33 mouse cellular contexts compared by ENCODE assay signal in the genomic region with DNA sequence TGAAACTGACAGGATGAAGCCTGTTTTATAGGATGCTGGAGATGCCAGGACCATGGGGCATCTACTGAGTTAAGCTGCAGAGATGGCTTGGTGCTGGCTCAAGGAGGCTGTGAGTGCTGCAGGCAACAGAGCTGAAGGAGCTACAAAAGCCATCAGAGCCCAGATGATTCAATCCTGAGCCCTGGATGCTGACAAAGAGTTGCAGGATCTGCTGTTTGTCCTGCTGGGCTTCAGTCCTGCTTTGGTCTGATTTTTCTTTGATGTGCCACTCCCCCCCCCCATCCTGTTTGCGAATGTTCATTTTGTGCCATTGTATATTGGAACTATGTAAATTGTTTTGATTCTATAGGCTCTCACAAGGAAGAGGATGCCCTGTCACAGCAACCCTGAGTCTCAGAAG. TPM values are rescaled to one million over a fixed set of nuclear protein-coding genes. Genes with fewer than 3 reads are reported as not detected.
"Had no signal": no experiment of that assay in that cellular context is flagged by ENCODE, and none has a peak within 500 bp of the region (broad histone marks: within the 10 kb centered on the region; RNA-seq: fewer than 3 reads in every experiment).

No protein-coding gene starts in this region.

- H3K36me3 ChIP-seq: embryonic facial prominence, embryonic 10.5 days; embryonic facial prominence, embryonic 12.5 days; embryonic facial prominence, embryonic 13.5 days; embryonic facial prominence, embryonic 15.5 days; forebrain, embryonic 10.5 days; forebrain, embryonic 12.5 days; forebrain, embryonic 15.5 days had no signal

- H3K4me1 ChIP-seq: embryonic facial prominence, embryonic 10.5 days; embryonic facial prominence, embryonic 12.5 days; embryonic facial prominence, embryonic 15.5 days; forebrain, embryonic 12.5 days; forebrain, embryonic 13.5 days; forebrain, embryonic 15.5 days had no signal

- H3K4me2 ChIP-seq: embryonic facial prominence, embryonic 12.5 days; embryonic facial prominence, embryonic 13.5 days; embryonic facial prominence, embryonic 15.5 days; forebrain, embryonic 12.5 days; forebrain, embryonic 13.5 days; forebrain, embryonic 15.5 days had no signal

- ATAC-seq: forebrain, embryonic 13.5 days; forebrain, embryonic 14.5 days; forebrain, embryonic 15.5 days; forebrain, embryonic 16.5 days; forebrain, postnatal 0 days had no signal

- H3K27ac ChIP-seq: embryonic facial prominence, embryonic 10.5 days; embryonic facial prominence, embryonic 12.5 days; embryonic facial prominence, embryonic 13.5 days; embryonic facial prominence, embryonic 15.5 days; forebrain, embryonic 10.5 days; forebrain, embryonic 12.5 days; forebrain, embryonic 13.5 days; forebrain, embryonic 15.5 days; gastrocnemius, adult 2 months; heart, adult 2 months had no signal

- H3K4me3 ChIP-seq: embryonic facial prominence, embryonic 10.5 days; embryonic facial prominence, embryonic 12.5 days; embryonic facial prominence, embryonic 13.5 days; embryonic facial prominence, embryonic 15.5 days; erythroblast, embryonic 14.5 days; forebrain, embryonic 10.5 days; forebrain, embryonic 12.5 days; forebrain, embryonic 13.5 days; forebrain, embryonic 15.5 days; gastrocnemius, adult 2 months; heart, adult 2 months had no signal

- H3K9ac ChIP-seq: embryonic facial prominence, embryonic 12.5 days; embryonic facial prominence, embryonic 13.5 days; embryonic facial prominence, embryonic 15.5 days; forebrain, embryonic 12.5 days; forebrain, embryonic 13.5 days; forebrain, embryonic 15.5 days; forebrain, postnatal 0 days had no signal

- DNase-seq: cerebellum, adult 2 months; cerebellum, adult 8-10 months; cerebellum, adult 9-10 months; cerebellum, adult 9-11 months; cerebellum, postnatal 10 days; cerebellum, postnatal 14 days; cerebellum, postnatal 25 days; cerebellum, postnatal 36 days; embryo, embryonic 11 days; forebrain, postnatal 0 days; gastrocnemius, adult 2 months; gastrocnemius, postnatal 10 days; gastrocnemius, postnatal 14 days; gastrocnemius, postnatal 25 days; gastrocnemius, postnatal 36 days; heart, adult 18-20 months; heart, adult 2 months had no signal

- H3K9me3 ChIP-seq: embryonic facial prominence, embryonic 15.5 days; forebrain, embryonic 10.5 days; forebrain, embryonic 12.5 days; forebrain, embryonic 13.5 days; forebrain, embryonic 15.5 days had no signal

RNA-seq across cellular contexts. Expression of a gene that starts 29.9 kb away (rescaled TPM):
- total RNA-seq: common myeloid progenitor, adult 5-6 weeks; granulocyte monocyte progenitor cell, adult 5-6 weeks; heart, adult 18-20 months; heart, adult 2 months; heart, adult 8-10 months had no signal
- polyA plus RNA-seq: cortical plate, adult 2 months; erythroblast, embryonic 14.5 days; forebrain, embryonic 16.5 days; forebrain, postnatal 0 days; gonadal fat pad, adult 2 months; heart, adult 2 months had no signal
